Mouse (Mus musculus) neural tube, embryonic 11.5 days (tissue): ENCODE data around the gene Lsamp. TPM values are rescaled to one million over a fixed set of nuclear protein-coding genes. Genes with fewer than 3 reads are reported as not detected.

ENCODE experiments used
- ATAC-seq: fragments of 200-750 bp; cut with Nextera tagmentation; 2 replicates; pipeline ENCODE4 v1.8.0; 2017; ENCODE audit warnings: moderate number of reproducible peaks, mild to moderate bottlenecking, moderate TSS enrichment, moderate library complexity; ENCODE audit not compliant: insufficient read depth, low FRiP score, low TSS enrichment
- DNase-seq: peaks from one replicate; pipeline ENCODE4 v3.0.0-alpha.2; 2015; ENCODE audit warnings: low spot score
- H3K27ac ChIP-seq: fragments of 300-500 bp; sonication (generic); 2 replicates; pipeline ENCODE4 v1.5.1; 2014; ENCODE audit warnings: low read depth, mild to moderate bottlenecking, low read length
- H3K27me3 ChIP-seq: fragments of 300-500 bp; sonication (generic); 2 replicates; pipeline ENCODE4 v1.6.1; 2014; ENCODE audit warnings: mild to moderate bottlenecking, low read length, mixed read lengths; ENCODE audit not compliant: control insufficient read depth, insufficient read depth
- H3K36me3 ChIP-seq: fragments of 300-500 bp; sonication (generic); 2 replicates; pipeline ENCODE4 v1.6.1; 2014; ENCODE audit warnings: mild to moderate bottlenecking, low read length, moderate library complexity, mixed read lengths; ENCODE audit not compliant: control insufficient read depth, insufficient read depth
- H3K4me1 ChIP-seq: fragments of 300-500 bp; sonication (generic); 2 replicates; pipeline ENCODE4 v1.6.1; 2014; ENCODE audit warnings: low read length, mixed read lengths; ENCODE audit not compliant: control insufficient read depth, insufficient read depth
- H3K4me2 ChIP-seq: fragments of 300-500 bp; sonication (generic); 2 replicates; pipeline ENCODE4 v1.6.1; 2014; ENCODE audit warnings: low read depth, mild to moderate bottlenecking, moderate library complexity
- H3K4me3 ChIP-seq: fragments of 300-500 bp; sonication (generic); 2 replicates; pipeline ENCODE4 v1.5.1; 2014; ENCODE audit warnings: low read depth, low read length
- H3K9ac ChIP-seq: fragments of 300-500 bp; sonication (generic); 2 replicates; pipeline ENCODE4 v1.6.1; 2014; ENCODE audit warnings: mild to moderate bottlenecking, low read length
- H3K9me3 ChIP-seq: fragments of 300-500 bp; sonication (generic); 2 replicates; pipeline ENCODE4 v1.6.1; 2016; ENCODE audit warnings: low read length; ENCODE audit not compliant: control insufficient read depth
- WGBS: fragments of 180-500 bp; shearing (Covaris S2); extraction: QIAGEN DNeasy Blood & Tissue Kit; methylation state at CpG from one replicate; pipeline ENCODE4 v1.1.7; 2014; 5-methylcytosine and 5-hydroxymethylcytosine counted together
- polyA plus RNA-seq: library from polyadenylated mRNA; unstranded; fragments of >200 nt; fragmentation: Nextera tagmentation; extraction: Ambion mirVana; gene quantifications from 2 replicates; pipeline ENCODE4 v1.2.1, GENCODE M21; 2014

Lsamp gene
- polyA plus RNA-seq, 1 experiment from 2014 or later: 12.6 TPM

GRCm38 (mm10) chr16:41912584-41913193, 1928.5 kb downstream of the Lsamp start:
- Histone ChIP-seq H3K9me3 (no peaks in the 10 kb centered on the region), H3K36me3 (no peaks in the 10 kb centered on the region), H3K4me3 (no peak overlapping the region), H3K27ac (no peak overlapping the region), H3K9ac (no peak overlapping the region), H3K4me2 (no peak overlapping the region), H3K4me1 (no peaks in the 10 kb centered on the region), H3K27me3 (no peaks in the 10 kb centered on the region)
- 84% methylated on average over 4 of the region's 4 CpGs for WGBS
- DNase-seq (no peak), ATAC-seq (no peak)

GRCm38 (mm10) chr16:41913346-41913745, 1929.2 kb downstream of the Lsamp start:
- no peak for ATAC-seq

GRCm38 (mm10) chr16:41916342-41916741, 1932.2 kb downstream of the Lsamp start:
- no peak for DNase-seq
- no peak overlapping the region for H3K27ac ChIP-seq
- no peak overlapping the region for H3K9ac ChIP-seq
- 84% methylated on average over 3 of the region's 3 CpGs for WGBS
- no peak overlapping the region for H3K4me2 ChIP-seq
- no peak for ATAC-seq
- H3K4me1 ChIP-seq: no peaks in the 10 kb centered on the region
- no peaks in the 10 kb centered on the region for H3K27me3 ChIP-seq
- no peaks in the 10 kb centered on the region for H3K36me3 ChIP-seq
- no peak overlapping the region for H3K4me3 ChIP-seq
- no peaks in the 10 kb centered on the region for H3K9me3 ChIP-seq

More at GRCm38 (mm10) chr16:41913346-41913745, 1929.2 kb downstream of the Lsamp start:
- WGBS: 88% methylated on average over 4 of the region's 4 CpGs
- Histone ChIP-seq H3K9me3 (no peaks in the 10 kb centered on the region), H3K27ac (no peak overlapping the region), H3K4me1 (no peaks in the 10 kb centered on the region), H3K36me3 (no peaks in the 10 kb centered on the region), H3K27me3 (no peaks in the 10 kb centered on the region), H3K9ac (no peak overlapping the region), H3K4me3 (no peak overlapping the region), H3K4me2 (no peak overlapping the region)
- DNase-seq: no peak

GRCm38 (mm10) chr16:41917057-41917821, 1933.1 kb downstream of the Lsamp start:
- Histone ChIP-seq H3K27ac (no peak overlapping the region), H3K36me3 (no peaks in the 10 kb centered on the region), H3K9ac (no peak overlapping the region), H3K9me3 (no peaks in the 10 kb centered on the region), H3K4me1 (no peaks in the 10 kb centered on the region), H3K4me3 (no peak overlapping the region), H3K27me3 (no peaks in the 10 kb centered on the region), H3K4me2 (no peak overlapping the region)
- DNase-seq (no peak), ATAC-seq (no peak)
- 63% methylated on average over 6 of the region's 6 CpGs for WGBS

DNA sequence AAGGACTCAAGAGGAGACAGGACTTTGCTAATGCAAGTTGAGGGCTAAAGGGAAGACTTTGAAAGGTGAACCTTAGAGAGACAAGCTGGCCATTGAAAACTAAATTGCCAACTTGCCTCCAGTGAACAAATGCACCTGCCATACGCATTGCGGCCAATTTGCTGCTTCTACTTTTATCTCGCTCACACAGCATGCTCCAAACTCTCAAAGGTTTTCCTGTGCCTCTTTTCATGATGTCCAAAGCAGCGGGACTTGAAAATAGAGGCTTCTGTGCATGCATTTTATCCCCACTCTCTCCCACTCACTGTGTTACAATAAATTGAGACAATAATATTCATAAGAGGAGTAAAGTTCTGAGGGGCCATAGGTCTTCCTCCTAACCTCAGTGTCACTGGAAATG, 1945.4 kb downstream of the Lsamp start:
- DNase-seq (no peak), ATAC-seq (no peak)
- Histone ChIP-seq H3K9ac (no peak overlapping the region), H3K9me3 (no peaks in the 10 kb centered on the region), H3K27me3 (no peaks in the 10 kb centered on the region), H3K4me3 (no peak overlapping the region), H3K4me1 (no peaks in the 10 kb centered on the region), H3K27ac (no peak overlapping the region), H3K36me3 (no peaks in the 10 kb centered on the region), H3K4me2 (no peak overlapping the region)
- WGBS: 95% methylated on average over 4 of the region's 4 CpGs

DNA sequence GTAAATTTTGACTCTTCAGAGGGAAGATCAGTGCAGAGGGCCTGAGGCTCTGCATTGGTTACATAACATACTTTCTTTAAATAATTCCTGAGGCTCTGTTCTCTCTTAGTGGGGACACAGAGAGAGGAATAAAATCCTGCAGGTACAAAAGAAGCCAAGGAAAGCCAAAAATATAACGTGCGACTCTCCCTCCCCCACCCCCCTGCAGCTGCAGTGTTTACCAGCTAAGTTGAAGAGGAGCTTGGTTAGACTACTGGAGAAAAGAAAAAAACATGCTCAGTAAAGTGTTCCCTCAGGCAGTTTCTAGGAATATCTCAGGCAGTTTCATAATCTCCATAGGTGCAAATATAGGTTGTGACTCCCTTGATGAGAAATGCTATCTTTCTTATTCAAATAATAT, 1951.5 kb downstream of the Lsamp start:
- Histone ChIP-seq H3K4me1 (no peaks in the 10 kb centered on the region), H3K4me3 (no peak overlapping the region), H3K4me2 (no peak overlapping the region), H3K27me3 (no peaks in the 10 kb centered on the region), H3K9me3 (no peaks in the 10 kb centered on the region), H3K36me3 (no peaks in the 10 kb centered on the region), H3K9ac (no peak overlapping the region), H3K27ac (no peak overlapping the region)
- WGBS: 72% methylated on average over 2 of the region's 2 CpGs
- no peak for DNase-seq
- no peak for ATAC-seq

DNA sequence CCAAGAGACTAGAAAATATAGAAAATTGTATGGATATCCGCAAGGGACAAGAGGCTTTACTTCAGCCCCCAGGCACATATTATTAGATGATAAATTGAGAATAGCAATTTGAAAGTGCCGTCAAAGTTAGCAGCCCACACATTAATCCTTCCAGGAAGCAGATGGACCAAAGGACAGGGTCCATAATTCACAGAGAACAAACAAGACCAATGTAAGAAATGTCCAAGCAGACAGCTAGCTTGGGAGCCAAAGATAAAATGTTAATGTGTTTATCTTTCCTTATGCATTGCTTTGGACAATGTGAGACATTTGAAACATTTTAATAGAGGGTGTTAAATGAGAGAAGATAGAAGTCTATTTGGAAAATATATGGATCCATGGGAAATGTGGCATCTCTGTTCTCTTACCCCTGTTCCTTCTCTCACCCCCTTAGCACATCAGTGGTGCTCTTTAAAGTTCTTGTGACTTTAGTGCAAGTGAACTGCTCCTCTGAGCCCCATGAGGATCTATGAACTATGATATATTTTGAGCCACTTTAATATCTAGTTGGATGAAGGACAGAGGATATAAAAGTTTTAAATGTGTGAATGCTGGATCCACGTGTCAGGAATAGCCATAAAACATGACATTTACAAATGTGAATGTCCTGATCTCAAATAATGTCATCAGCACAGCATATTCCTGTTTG, 1952.9 kb downstream of the Lsamp start:
- ATAC-seq: no peak
- Histone ChIP-seq H3K4me1 (no peaks in the 10 kb centered on the region), H3K27me3 (no peaks in the 10 kb centered on the region), H3K4me2 (no peak overlapping the region), H3K9ac (no peak overlapping the region), H3K4me3 (no peak overlapping the region), H3K36me3 (no peaks in the 10 kb centered on the region), H3K9me3 (no peaks in the 10 kb centered on the region), H3K27ac (no peak overlapping the region)
- no peak for DNase-seq
- 70% methylated on average over 3 of the region's 3 CpGs for WGBS

- H3K9me3 ChIP-seq: no peaks in the 10 kb centered on the region
- WGBS: 92% methylated on average over 1 of the region's 1 CpGs
- no peak overlapping the region for H3K27ac ChIP-seq
- no peaks in the 10 kb centered on the region for H3K27me3 ChIP-seq
- no peak overlapping the region for H3K4me3 ChIP-seq
- H3K36me3 ChIP-seq: no peaks in the 10 kb centered on the region
- no peaks in the 10 kb centered on the region for H3K4me1 ChIP-seq
- no peak for ATAC-seq
- no peak overlapping the region for H3K4me2 ChIP-seq
- no peak for DNase-seq
- H3K9ac ChIP-seq: no peak overlapping the region
Measured at GRCm38 (mm10) chr16:41937596-41937990, 1953.4 kb downstream of the Lsamp start.
